8 mouse cellular contexts compared by ENCODE assay signal in the genomic region with DNA sequence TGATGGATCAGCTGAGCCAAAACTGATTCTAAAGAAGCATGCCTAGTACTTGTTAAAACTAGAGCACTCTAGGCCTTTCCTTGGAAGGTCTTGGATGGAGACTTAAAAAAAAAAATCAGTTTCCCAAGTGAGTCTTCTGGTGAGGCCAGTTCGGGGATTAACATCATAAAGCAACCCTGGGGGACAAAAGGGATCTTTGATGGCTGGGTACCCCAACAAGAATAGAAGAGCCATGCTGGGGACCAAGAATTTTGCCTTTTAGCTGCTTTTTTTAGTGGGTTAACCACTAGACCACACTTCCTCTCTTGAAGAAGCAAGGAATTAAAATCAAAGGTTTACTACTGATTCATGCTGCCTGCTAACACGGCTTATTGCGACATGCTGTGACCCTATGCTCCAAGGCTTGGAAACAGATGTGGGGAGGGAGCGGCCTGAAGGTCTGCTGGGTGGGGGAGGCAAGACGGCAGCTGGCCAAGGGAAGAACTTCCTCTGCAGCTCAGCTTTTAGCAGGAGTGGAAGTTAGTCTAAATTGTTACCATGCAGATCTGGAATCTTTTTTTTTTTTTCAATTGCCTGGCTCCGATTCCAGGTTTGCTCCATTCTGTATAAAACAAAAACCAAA.
DNase-seq lines count a peak whose midpoint lies in the region; ATAC-seq and TF ChIP-seq lines count a peak whose summit lies in the region.

No protein-coding gene starts in this region.

- TF ChIP-seq CTCF in brain, embryonic 14.5 days (IDR thresholded peaks at IDR 0.05; ENCODE audit: borderline replicate concordance, extremely low read depth, insufficient read depth, insufficient read length): no peak

- DNase-seq in spleen, adult 18-20 months: peak; percentile 14 to 28
- DNase-seq in spleen, adult 12 weeks (ENCODE audit: low spot score): no peak
- peak; percentile 65 for DNase-seq in brain, embryonic 14.5 days (ENCODE audit: low read depth)
- peak; percentile 63 to 83 for DNase-seq in gastrocnemius, postnatal 36 days
- DNase-seq in kidney, postnatal 25 days: peak; percentile 84 to 93
- peak; percentile 83 for DNase-seq in lung, postnatal 25 days (ENCODE audit: low spot score)
- peak; percentile 46 to 49 for DNase-seq in spleen, postnatal 36 days (ENCODE audit: low spot score in 2 of 2)

- intact Hi-C loops in gastrocnemius, postnatal 36 days (cut with DNase I): no loop called here

- no peak for ATAC-seq in erythroblast, adult 5-6 weeks (replicated peaks; ENCODE audit: low FRiP score, poor library complexity, severe bottlenecking)

- no peak for TF ChIP-seq POLR2A in brain, embryonic 14.5 days (IDR thresholded peaks at IDR 0.05; ENCODE audit: borderline replicate concordance, extremely low read depth, insufficient read depth, insufficient read length, poor library complexity, severe bottlenecking)
